Mouse (Mus musculus) lung, embryonic 14.5 days (tissue): ENCODE results near the gene Trim47. TPM values are rescaled to one million over a fixed set of nuclear protein-coding genes. Genes with fewer than 3 reads are reported as not detected.
"Not testable (repeated sequence)": the region's sequence is repeated elsewhere in the genome, so short reads cannot be mapped to it uniquely, and the experiment has no call there.

Source experiments
- ATAC-seq: fragments of 200-750 bp; cut with Nextera tagmentation; 2 replicates; pipeline ENCODE4 v1.8.0; 2017; ENCODE audit warnings: mild to moderate bottlenecking, moderate TSS enrichment, moderate library complexity; ENCODE audit not compliant: insufficient read depth
- DNase-seq: peaks from one replicate; pipeline ENCODE4 v3.0.0-alpha.2; 2015
- H3K27ac ChIP-seq: fragments of 300-500 bp; sonication (generic); 2 replicates; pipeline ENCODE4 v1.5.1; 2014; ENCODE audit warnings: low read depth, mild to moderate bottlenecking, moderate library complexity
- H3K27me3 ChIP-seq: fragments of 300-500 bp; sonication (generic); 2 replicates; pipeline ENCODE4 v1.6.1; 2014; ENCODE audit warnings: low read length, control low read depth; ENCODE audit not compliant: insufficient read depth
- H3K36me3 ChIP-seq: fragments of 300-500 bp; sonication (generic); 2 replicates; pipeline ENCODE4 v1.6.1; 2014; ENCODE audit warnings: control low read depth; ENCODE audit not compliant: insufficient read depth
- H3K4me1 ChIP-seq: fragments of 300-500 bp; sonication (generic); 2 replicates; pipeline ENCODE4 v1.6.1; 2014; ENCODE audit warnings: antibody characterized with exemption, control low read depth; ENCODE audit not compliant: insufficient read depth
- H3K4me2 ChIP-seq: fragments of 300-500 bp; sonication (generic); 2 replicates; pipeline ENCODE4 v1.6.1; 2014; ENCODE audit warnings: mild to moderate bottlenecking
- H3K4me3 ChIP-seq: fragments of 300-500 bp; sonication (generic); 2 replicates; pipeline ENCODE4 v1.5.1; 2014; ENCODE audit warnings: low read depth, low read length
- H3K9ac ChIP-seq: fragments of 300-500 bp; sonication (generic); 2 replicates; pipeline ENCODE4 v1.6.1; 2014
- H3K9me3 ChIP-seq: fragments of 300-500 bp; sonication (generic); 2 replicates; pipeline ENCODE4 v1.6.1; 2016; ENCODE audit warnings: low read depth, low read length, control low read depth
- CTCF ChIP-seq: IDR thresholded peaks from 2 replicates; pipeline ENCODE4 v1.5.1; 2016; ENCODE audit warnings: antibody characterized with exemption, low read depth
- WGBS: fragments of 180-500 bp; shearing (Covaris S2); extraction: QIAGEN DNeasy Blood & Tissue Kit; methylation state at CpG from one replicate; pipeline ENCODE4 v1.1.7; 2014; 5-methylcytosine and 5-hydroxymethylcytosine counted together
- polyA plus RNA-seq: library from polyadenylated mRNA; unstranded; fragments of >200 nt; fragmentation: Nextera tagmentation; extraction: Ambion mirVana; gene quantifications from 2 replicates; pipeline ENCODE4 v1.2.1, GENCODE M21; 2014

Trim47 gene
- polyA plus RNA-seq, 1 experiment from 2014 or later = 12.7 TPM

DNA sequence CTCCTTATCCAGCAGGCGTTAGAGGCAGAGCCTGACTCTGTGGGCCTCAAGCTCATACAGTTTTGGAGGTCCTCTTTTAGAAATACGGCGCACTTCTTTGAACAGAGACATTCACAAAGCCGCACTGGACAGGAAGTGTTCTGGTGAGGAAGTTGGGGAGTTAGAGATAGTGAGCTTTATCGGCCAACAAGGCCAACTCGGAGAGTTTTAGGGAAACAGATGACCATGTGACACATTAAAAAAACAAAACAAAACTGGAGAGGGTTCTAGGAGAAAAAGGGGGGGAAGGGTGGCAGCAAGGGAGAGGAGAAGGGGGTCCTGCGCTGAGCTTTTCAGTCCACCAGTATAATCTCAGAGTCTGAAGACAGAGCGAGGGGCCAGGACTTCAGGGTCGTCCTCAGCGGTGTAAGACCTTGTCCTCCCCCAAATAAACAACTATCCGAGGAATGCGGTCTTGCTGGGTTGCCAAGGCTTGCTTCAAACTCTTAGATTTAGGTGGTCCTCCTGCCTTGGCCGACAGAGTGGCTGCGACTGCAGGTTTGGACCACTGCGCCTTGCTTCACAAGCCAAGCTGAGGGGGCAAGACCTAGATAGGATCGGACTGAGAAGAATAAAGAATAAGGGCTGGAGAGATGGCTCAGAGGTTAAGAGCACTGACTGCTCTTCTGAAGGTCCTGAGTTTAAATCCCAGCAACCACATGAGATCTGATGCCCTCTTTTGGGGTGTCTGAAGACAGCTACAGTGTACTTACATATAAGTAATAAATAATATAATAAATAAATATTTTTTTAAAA, 33.0 kb downstream of the Trim47 start:
- TF ChIP-seq CTCF = no peak
- Histone ChIP-seq H3K27me3 (no peaks in the 10 kb centered on the region), H3K36me3 (no peaks in the 10 kb centered on the region), H3K4me1 (no peaks in the 10 kb centered on the region; the same call in none of the 2 replicates), H3K9ac (no peak overlapping the region), H3K4me3 (no peak overlapping the region), H3K4me2 (0 out of 2 replicates have a peak overlapping the region, but pooled peaks have one; percentile 13), H3K27ac (peak overlapping the region; percentile 3; the same call in 1 of the 2 replicates), H3K9me3 (no peaks in the 10 kb centered on the region)
- WGBS = 31% methylated on average over 16 of the region's 16 CpGs
- DNase-seq (no peak), ATAC-seq (no peak)

DNA sequence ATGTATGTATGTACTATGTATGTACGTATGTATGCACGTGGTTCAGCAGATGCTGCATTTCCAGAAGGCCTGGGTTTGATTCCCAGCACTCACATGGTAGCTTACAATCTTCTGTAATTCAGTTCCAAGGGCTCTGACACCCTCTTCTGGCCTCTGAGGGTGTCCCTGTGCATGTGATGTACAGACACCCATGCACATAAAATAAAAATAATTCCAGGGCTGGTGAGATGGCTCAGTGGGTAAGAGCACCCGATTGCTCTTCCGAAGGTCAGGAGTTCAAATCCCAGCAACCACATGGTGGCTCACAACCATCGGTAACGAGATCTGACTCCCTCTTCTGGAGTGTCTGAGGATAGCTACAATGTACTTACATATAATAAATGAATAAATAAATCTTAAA, 34.1 kb downstream of the Trim47 start:
- H3K27me3 ChIP-seq, H3K4me3 ChIP-seq, H3K36me3 ChIP-seq, DNase-seq, ATAC-seq, H3K9me3 ChIP-seq, H3K4me2 ChIP-seq, H3K9ac ChIP-seq, H3K27ac ChIP-seq, H3K4me1 ChIP-seq: not testable (repeated sequence)
- 89% methylated on average over 6 of the region's 6 CpGs for WGBS

DNA sequence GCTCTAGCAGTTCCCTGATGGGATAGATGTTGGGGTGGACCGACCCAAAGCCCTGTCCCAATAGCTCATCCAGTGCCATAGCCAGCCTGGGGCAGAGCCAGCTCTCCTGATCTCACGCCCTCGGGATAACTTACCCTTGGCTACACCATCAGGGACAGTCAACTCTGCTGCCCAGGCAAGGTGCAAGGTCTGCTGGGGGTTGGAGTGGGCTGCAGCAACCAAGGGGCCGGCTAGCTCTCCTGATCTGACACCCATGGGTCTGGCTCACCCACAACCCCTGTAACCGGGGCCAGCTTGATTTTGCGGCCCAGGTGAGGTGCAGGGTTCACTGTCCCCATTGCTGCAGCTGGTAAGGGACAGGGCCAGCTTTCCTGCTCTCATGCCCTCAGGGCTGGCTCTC, 35.4 kb downstream of the Trim47 start:
- Histone ChIP-seq H3K4me1 (no peaks in the 10 kb centered on the region; the same call in 1 of the 2 replicates), H3K9ac (no peak overlapping the region), H3K9me3 (no peaks in the 10 kb centered on the region), H3K27me3 (no peaks in the 10 kb centered on the region), H3K36me3 (no peaks in the 10 kb centered on the region), H3K4me3 (no peak overlapping the region), H3K27ac (no peak overlapping the region), H3K4me2 (no peak overlapping the region)
- no peak for DNase-seq
- WGBS = 80% methylated on average over 6 of the region's 6 CpGs
- no peak for TF ChIP-seq CTCF
- no peak for ATAC-seq

DNA sequence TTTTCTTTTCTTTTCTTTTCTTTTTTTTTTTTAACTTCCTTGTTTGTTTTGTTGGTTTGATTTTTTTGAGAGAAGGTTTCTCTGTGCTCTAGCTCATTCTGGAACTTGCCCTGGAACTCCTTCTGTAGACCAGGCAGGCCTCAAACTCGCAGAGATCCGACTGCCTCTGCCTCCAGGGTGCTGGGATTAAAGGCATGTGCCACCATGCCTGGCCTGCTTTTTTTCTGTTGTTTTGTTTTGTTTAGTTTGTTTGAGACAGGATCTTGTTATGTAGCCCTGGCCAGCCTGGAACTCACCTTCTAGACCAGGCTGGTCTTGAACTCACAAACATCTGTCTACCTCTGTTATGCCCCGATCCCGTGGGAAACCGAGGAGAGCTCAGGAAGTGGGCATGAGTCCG, 37.5 kb downstream of the Trim47 start:
- WGBS = 88% methylated on average over 6 of the region's 6 CpGs
- H3K9ac ChIP-seq = no peak overlapping the region

DNA sequence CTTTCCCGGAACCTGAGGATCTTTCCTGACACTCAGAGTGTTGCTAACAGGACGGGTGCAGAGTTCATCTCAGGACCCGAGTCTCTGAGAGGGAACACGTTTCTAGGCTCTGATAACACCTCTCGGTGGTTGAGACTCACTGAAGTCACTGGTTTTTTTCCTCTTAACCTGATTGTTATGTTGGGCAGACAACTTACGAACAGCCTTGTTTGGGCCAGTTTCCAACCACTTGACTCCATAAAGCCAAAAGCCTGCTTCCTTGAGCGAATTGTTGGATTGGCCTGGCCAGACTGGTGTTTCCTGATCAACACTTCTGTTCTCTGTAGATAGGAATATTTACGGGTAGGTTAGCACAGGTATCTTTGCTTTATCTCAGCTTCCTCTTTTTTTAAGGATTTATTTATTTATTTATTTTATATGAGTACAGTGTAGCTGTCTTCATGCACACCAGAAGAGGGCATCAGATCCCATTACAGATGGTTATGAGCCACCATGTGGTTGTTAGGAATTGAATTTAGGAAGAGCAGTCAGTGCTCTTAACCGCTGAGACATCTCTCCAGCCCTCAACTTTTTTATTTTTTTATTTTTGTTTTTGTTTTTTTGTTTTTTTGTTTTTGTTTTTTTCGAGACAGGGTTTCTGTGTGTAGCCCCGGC, 38.1 kb downstream of the Trim47 start:
- Histone ChIP-seq H3K4me2 (no peak overlapping the region), H3K9ac (no peak overlapping the region), H3K36me3 (peaks cover 5% of the 10 kb centered on the region), H3K27ac (no peak overlapping the region), H3K4me3 (no peak overlapping the region), H3K4me1 (peaks cover 6% of the 10 kb centered on the region; the same call in 1 of the 2 replicates), H3K27me3 (no peaks in the 10 kb centered on the region), H3K9me3 (no peaks in the 10 kb centered on the region)
- DNase-seq (no peak), ATAC-seq (no peak)
- 71% methylated on average over 11 of the region's 11 CpGs for WGBS
- peak; percentile 15; the same call in 1 of the 2 replicates for TF ChIP-seq CTCF

More for the DNA sequence above, 37.5 kb downstream of the Trim47 start:
- DNase-seq = no peak
- Histone ChIP-seq H3K4me1 (peaks cover 6% of the 10 kb centered on the region; the same call in 1 of the 2 replicates), H3K36me3 (no peaks in the 10 kb centered on the region), H3K27me3 (no peaks in the 10 kb centered on the region), H3K27ac (no peak overlapping the region), H3K4me3 (no peak overlapping the region), H3K4me2 (no peak overlapping the region), H3K9me3 (no peaks in the 10 kb centered on the region)
- no peak for ATAC-seq
- TF ChIP-seq CTCF = no peak

DNA sequence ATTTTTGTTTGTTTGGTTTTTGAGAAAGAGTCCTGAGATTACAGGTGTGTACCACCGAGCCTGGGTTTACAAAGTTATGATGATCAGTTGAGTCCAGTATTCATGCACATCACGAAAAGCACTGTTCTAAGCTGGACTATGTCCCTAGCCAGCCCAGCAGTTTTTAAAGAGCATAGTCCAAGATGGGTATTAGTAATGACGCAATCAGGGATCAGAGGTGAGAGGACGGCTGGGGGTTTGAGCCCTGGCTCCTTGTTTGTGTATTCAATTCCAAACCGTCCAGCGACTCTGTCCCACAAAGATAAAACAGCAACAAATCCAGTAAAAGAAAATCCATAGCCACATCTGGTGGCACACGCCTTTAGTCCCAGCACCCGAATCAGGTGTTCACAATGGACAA, 38.8 kb downstream of the Trim47 start:
- Histone ChIP-seq H3K9ac (no peak overlapping the region), H3K36me3 (peaks cover 12% of the 10 kb centered on the region), H3K27me3 (no peaks in the 10 kb centered on the region), H3K4me2 (peak overlapping the region; percentile 67), H3K4me1 (peaks cover 6% of the 10 kb centered on the region; the same call in 1 of the 2 replicates), H3K4me3 (0 out of 2 replicates have a peak overlapping the region, but pooled peaks have one; percentile 41), H3K27ac (no peak overlapping the region), H3K9me3 (no peaks in the 10 kb centered on the region)
- WGBS = 72% methylated on average over 8 of the region's 8 CpGs
- ATAC-seq = no peak
- TF ChIP-seq CTCF = no peak
- DNase-seq = no peak
